Comparison of ENCODE assay signal across 25 mouse cellular contexts in the genomic region with DNA sequence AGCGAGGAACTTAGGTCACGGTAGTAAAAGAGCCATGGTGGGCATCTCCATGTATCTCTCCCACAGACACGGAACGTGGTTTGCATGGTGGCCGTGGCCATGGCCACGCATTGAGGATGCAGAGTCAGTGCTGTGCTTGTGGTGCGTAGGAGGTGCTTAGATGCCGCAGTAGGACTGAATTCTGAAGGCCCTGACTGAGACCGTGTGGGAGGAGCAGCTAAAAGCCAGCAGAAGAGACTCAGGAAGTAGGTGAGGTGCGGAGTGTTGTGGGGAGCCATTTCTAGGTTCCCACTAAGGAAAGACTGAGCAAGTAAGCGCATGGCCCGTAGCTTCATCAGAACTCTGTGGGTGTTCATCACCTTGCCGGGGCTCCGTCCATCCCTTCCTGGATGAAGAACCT.
A peak's percentile ranks its signal among the peaks of the same experiment; 100 is the strongest.
DNase-seq lines count a peak whose midpoint lies in the region; TF ChIP-seq lines count a peak whose summit lies in the region.
"Had no signal": no experiment of that assay in that cellular context is flagged by ENCODE, and none has a peak within 500 bp of the region (broad histone marks: within the 10 kb centered on the region; RNA-seq: fewer than 3 reads in every experiment).

No protein-coding gene starts in this region.

- H3K4me1 ChIP-seq in heart, adult 2 months (ENCODE audit: control insufficient read depth, insufficient read depth, low read length), result peaks cover 10% of the 10 kb centered on the region
- H3K4me1 ChIP-seq: liver, embryonic 13.5 days had no signal

- TF ChIP-seq CTCF in heart, adult 2 months (IDR thresholded peaks at IDR 0.05), result no peak

- no peaks in the 10 kb centered on the region for H3K79me2 ChIP-seq in heart, adult 2 months (replicated peaks; ENCODE audit: control insufficient read depth, insufficient read depth, low read length)

- TF ChIP-seq POLR2A in heart, adult 2 months (IDR thresholded peaks at IDR 0.05; ENCODE audit: insufficient read depth, low read depth, low read length), result no peak

- no peak overlapping the region for H3K9ac ChIP-seq in heart, adult 2 months (ENCODE audit: low read depth, low read length)
- H3K9ac ChIP-seq: forebrain, embryonic 13.5 days; hindbrain, embryonic 12.5 days; limb, embryonic 15.5 days; liver, embryonic 13.5 days had no signal

- WGBS in heart, adult 2 months, result 92% methylated on average over 14 of the region's 14 CpGs

- peak; percentile 35 to 61 for DNase-seq in left cerebral cortex, adult 18-20 months (ENCODE audit: low spot score in 2 of 2)
- no peak for DNase-seq in left cerebral cortex, postnatal 14 days (ENCODE audit: low spot score in 2 of 2)
- peak; percentile 51 for DNase-seq in CD4-positive helper T cell, adult 2 months (ENCODE audit: low read depth, low spot score)
- peak; percentile 62 for DNase-seq in CD4-positive, CD25-positive, alpha-beta regulatory T cell, adult 2 months (ENCODE audit: low read depth, low spot score)
- DNase-seq in induced T-regulatory cell, adult 2 months (ENCODE audit: low read depth), result peak; percentile 28
- DNase-seq in heart, adult 2 months, result no peak
- no peak for DNase-seq in adrenal gland, adult 8-10 months
- DNase-seq: adrenal gland, adult 2 months; B cell, adult 2 months; cerebellum, adult 8-10 months; cerebellum, postnatal 25 days; heart, postnatal 36 days; kidney, postnatal 4 days; liver, embryonic 13.5 days; lung, adult 18-20 months; thymus, adult 2 months; thymus, postnatal 4 days had no signal

- H3K4me3 ChIP-seq in heart, adult 2 months, result no peak overlapping the region
- H3K4me3 ChIP-seq: forebrain, embryonic 13.5 days; hindbrain, embryonic 12.5 days; limb, embryonic 10.5 days; limb, embryonic 15.5 days; liver, embryonic 13.5 days had no signal

- no peak for TF ChIP-seq EP300 in heart, adult 2 months (IDR thresholded peaks at IDR 0.05; ENCODE audit: insufficient read depth, low read depth, low read length)

- H3K36me3 ChIP-seq in heart, adult 2 months (ENCODE audit: control insufficient read depth, insufficient read depth, low read length), result no peaks in the 10 kb centered on the region
- H3K36me3 ChIP-seq: hindbrain, embryonic 12.5 days; limb, embryonic 10.5 days; limb, embryonic 15.5 days; liver, embryonic 13.5 days had no signal

- no peak overlapping the region for H3K27ac ChIP-seq in heart, adult 2 months
- H3K27ac ChIP-seq: forebrain, embryonic 13.5 days; hindbrain, embryonic 12.5 days; hindbrain, postnatal 0 days; kidney, postnatal 0 days; limb, embryonic 10.5 days; limb, embryonic 15.5 days; liver, embryonic 13.5 days; stomach, postnatal 0 days had no signal

- intact Hi-C loops in left cerebral cortex, postnatal 14 days (cut with DNase I), result no loop called here
- intact Hi-C loops in heart, adult 2 months (cut with DNase I), result no loop called here

- H3K27me3 ChIP-seq in heart, adult 2 months (ENCODE audit: control insufficient read depth, insufficient read depth, low read length), result no peaks in the 10 kb centered on the region
- H3K27me3 ChIP-seq: forebrain, embryonic 13.5 days; hindbrain, embryonic 12.5 days; limb, embryonic 15.5 days; liver, embryonic 13.5 days; Patski had no signal

Comparison
In these comparisons a context has a peak if more than half of its experiments do, and no peak if none do; other contexts are left out.
1. DNase-seq: peak in left cerebral cortex, adult 18-20 months (2 of 2), CD4-positive helper T cell, adult 2 months (single experiment), CD4-positive, CD25-positive, alpha-beta regulatory T cell, adult 2 months (single experiment) and induced T-regulatory cell, adult 2 months (single experiment); none in left cerebral cortex, postnatal 14 days (0 of 2), heart, adult 2 months (0 of 2) and adrenal gland, adult 8-10 months (single experiment).